Mouse (Mus musculus): ENCODE results near the gene Gipc3. TPM values are rescaled to one million over a fixed set of nuclear protein-coding genes. Genes with fewer than 3 reads are reported as not detected.
A peak's percentile ranks its signal among the peaks of the same experiment; 100 is the strongest.

The Gipc3 gene
- polyA plus RNA-seq, 1 experiment from 2014 or later: 0.05 TPM

DNA sequence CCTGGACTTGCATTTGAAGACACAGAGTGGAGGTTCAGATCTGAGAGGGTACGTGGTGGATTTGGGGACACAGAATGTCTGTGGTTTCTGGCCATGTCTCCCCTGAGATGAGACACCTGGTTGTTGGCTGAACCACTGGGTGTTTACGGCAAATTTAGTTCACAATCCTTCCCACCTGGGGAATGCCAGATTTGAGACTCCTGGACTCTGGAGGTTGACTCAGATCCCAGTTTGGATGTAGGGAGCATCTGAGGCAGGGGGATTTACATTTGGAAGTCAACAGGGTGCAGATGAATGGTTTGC is 34.2 kb upstream of the Gipc3 start:
- peak overlapping the region; percentile 74 for H3K4me2 ChIP-seq (ENCODE audit: low read depth, low read length)
- peaks cover 26% of the 10 kb centered on the region for H3K4me1 ChIP-seq (ENCODE audit: control insufficient read depth, insufficient read depth, low read length)
- ATAC-seq (ENCODE audit: insufficient read depth, low FRiP score): no peak
- H3K9ac ChIP-seq (ENCODE audit: low read length): peak overlapping the region; percentile 95
- peak overlapping the region; percentile 67 for H3K27ac ChIP-seq (ENCODE audit: low read length)
- no peaks in the 10 kb centered on the region for H3K9me3 ChIP-seq (replicated peaks; ENCODE audit: control insufficient read depth, low read length)
- H3K4me3 ChIP-seq (replicated peaks; ENCODE audit: low read length): peak overlapping the region; percentile 88
- H3K27me3 ChIP-seq (ENCODE audit: control insufficient read depth, insufficient read depth, low read length): no peaks in the 10 kb centered on the region
- WGBS: 30% methylated on average over 2 of the region's 2 CpGs
- peaks cover 8% of the 10 kb centered on the region; the same call in 1 of the 2 replicates for H3K36me3 ChIP-seq (ENCODE audit: control insufficient read depth, insufficient read depth, low read length)

DNA sequence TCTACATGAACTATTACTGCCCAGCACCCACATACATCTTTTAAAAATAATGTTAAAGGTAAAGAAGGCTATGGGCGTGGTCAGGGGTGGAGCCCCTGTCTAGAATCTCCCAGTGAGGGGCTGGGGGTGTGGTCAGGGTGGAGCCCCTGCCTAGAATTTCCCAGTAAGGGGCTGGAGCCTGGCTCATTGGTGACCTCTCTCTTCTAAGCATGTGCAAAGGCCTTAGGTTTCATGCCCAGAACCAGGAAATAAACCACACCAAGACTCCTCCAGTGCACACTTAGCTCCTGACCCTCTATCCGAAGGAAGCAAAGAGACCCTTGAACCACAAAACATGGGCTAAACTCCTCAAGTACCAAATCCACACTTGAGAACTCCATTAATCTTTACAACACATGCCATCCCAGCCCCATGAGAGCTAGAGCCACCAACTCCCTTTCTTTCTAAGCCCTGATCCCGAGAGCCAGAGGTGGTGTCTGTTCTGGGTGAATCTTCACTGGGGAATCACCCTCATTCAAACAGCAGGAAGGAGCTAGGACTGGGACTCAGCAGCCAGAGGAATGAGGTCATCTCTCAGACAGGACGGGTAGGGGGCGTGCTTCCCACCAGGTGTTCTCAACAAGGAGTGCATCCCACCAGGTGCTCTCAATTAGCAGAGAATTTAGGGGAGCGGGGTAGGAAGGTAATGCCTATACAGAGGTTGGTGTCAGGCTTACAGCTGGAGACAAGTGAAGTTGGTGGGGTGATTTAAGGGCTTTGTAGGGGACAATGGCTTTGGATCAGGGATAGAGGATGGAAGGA is 33.7 kb upstream of the Gipc3 start:
- Histone ChIP-seq H3K4me1 (ENCODE audit: control insufficient read depth, insufficient read depth, low read length) (peaks cover 26% of the 10 kb centered on the region), H3K9me3 (replicated peaks; ENCODE audit: control insufficient read depth, low read length) (no peaks in the 10 kb centered on the region), H3K4me2 (ENCODE audit: low read depth, low read length) (peak overlapping the region; percentile 74), H3K27me3 (ENCODE audit: control insufficient read depth, insufficient read depth, low read length) (no peaks in the 10 kb centered on the region), H3K9ac (ENCODE audit: low read length) (peak overlapping the region; percentile 95), H3K4me3 (replicated peaks; ENCODE audit: low read length) (peak overlapping the region; percentile 88), H3K27ac (ENCODE audit: low read length) (peak overlapping the region; percentile 67), H3K36me3 (ENCODE audit: control insufficient read depth, insufficient read depth, low read length) (peaks cover 8% of the 10 kb centered on the region; the same call in 1 of the 2 replicates)
- 30% methylated on average over 6 of the region's 6 CpGs for WGBS
- no peak for ATAC-seq (ENCODE audit: insufficient read depth, low FRiP score)

DNA sequence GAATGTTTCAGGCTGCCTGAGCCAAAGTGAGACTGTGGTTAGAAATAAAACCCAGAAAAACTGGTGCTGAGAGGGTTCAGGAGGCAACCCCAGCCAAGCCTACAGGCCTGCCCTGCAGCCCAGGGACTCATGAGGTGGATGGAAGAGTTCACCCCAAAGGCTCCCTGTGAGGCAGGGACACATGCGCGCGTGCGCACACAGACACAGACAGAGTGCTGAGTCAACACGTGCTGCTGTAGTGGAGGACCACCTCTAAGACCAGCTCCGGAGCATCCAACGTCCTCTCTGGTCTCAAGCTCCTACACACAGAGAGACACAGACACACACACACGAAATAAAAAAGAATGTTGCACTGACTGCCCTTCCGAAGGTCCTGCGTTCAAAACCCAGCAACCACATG is 32.3 kb upstream of the Gipc3 start:
- peaks cover 22% of the 10 kb centered on the region; the same call in 1 of the 2 replicates for H3K36me3 ChIP-seq (ENCODE audit: control insufficient read depth, insufficient read depth, low read length)
- WGBS: 95% methylated on average over 10 of the region's 10 CpGs

DNA sequence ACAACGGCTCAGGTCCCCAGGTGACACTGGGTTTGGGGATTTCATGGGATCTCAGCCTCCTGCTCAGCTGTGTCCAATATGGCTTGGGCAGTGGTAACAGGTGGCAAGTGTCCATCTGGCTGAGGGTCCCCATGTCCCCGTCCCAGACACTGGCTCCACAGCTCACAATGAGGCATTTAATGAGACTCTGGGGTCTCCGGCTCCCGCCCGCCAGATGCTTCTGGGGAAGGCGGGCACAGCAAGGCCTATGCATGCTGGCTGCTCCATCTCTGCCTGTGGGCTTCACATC is 24.1 kb upstream of the Gipc3 start:
- H3K9me3 ChIP-seq (replicated peaks; ENCODE audit: control insufficient read depth, low read length): no peaks in the 10 kb centered on the region
- no peak overlapping the region for H3K27ac ChIP-seq (ENCODE audit: low read length)
- H3K4me3 ChIP-seq (replicated peaks; ENCODE audit: low read length): no peak overlapping the region
- H3K36me3 ChIP-seq (ENCODE audit: control insufficient read depth, insufficient read depth, low read length): peaks cover 42% of the 10 kb centered on the region
- no peak for ATAC-seq (ENCODE audit: insufficient read depth, low FRiP score)
- H3K4me1 ChIP-seq (ENCODE audit: control insufficient read depth, insufficient read depth, low read length): peaks cover 36% of the 10 kb centered on the region
- WGBS: 92% methylated on average over 6 of the region's 6 CpGs
- no peak overlapping the region for H3K4me2 ChIP-seq (ENCODE audit: low read depth, low read length)
- no peak overlapping the region for H3K9ac ChIP-seq (ENCODE audit: low read length)
- peaks cover 10% of the 10 kb centered on the region; the same call in 1 of the 2 replicates for H3K27me3 ChIP-seq (ENCODE audit: control insufficient read depth, insufficient read depth, low read length)

More for the DNA sequence above, 32.3 kb upstream of the Gipc3 start:
- Histone ChIP-seq H3K27ac (ENCODE audit: low read length) (no peak overlapping the region), H3K4me2 (ENCODE audit: low read depth, low read length) (no peak overlapping the region), H3K4me3 (replicated peaks; ENCODE audit: low read length) (no peak overlapping the region), H3K4me1 (ENCODE audit: control insufficient read depth, insufficient read depth, low read length) (peaks cover 26% of the 10 kb centered on the region), H3K27me3 (ENCODE audit: control insufficient read depth, insufficient read depth, low read length) (no peaks in the 10 kb centered on the region), H3K9me3 (replicated peaks; ENCODE audit: control insufficient read depth, low read length) (no peaks in the 10 kb centered on the region), H3K9ac (ENCODE audit: low read length) (no peak overlapping the region)
- ATAC-seq (ENCODE audit: insufficient read depth, low FRiP score): no peak

DNA sequence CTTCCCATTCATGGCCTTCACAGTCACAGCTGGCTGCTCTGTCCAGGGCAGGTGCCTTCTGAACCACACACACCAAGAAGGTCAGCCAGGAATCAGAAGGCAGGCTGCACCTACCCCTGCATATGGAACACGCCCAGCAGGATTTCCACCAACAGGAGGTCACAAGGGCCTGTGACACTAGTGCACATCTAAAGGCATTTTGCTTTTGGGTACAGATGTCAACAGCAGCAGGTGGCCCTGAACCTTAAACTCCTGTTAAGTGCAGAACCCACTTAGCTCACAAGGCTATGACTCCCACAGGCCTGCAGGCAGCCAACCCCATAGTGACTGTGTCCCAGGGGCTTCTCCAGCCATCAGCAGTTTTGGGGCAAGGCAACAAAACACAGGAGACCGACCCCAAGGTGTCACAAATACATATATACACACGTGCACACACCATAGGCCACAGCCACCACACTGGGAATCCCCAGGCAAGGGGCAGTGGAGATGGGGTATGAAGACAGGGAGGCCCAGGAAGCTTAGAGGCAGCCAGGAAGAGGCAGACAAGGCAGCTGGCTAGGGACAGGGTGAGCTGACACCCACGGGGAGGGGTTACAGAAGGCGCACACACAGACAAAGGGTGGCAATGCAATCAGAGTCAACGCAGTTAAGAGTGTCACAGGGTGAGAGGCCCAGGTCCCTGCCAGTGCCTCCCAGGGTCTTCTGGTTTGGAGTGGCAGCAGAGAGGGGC is 23.6 kb upstream of the Gipc3 start:
- 73% methylated on average over 6 of the region's 6 CpGs for WGBS
- Histone ChIP-seq H3K27ac (ENCODE audit: low read length) (peak overlapping the region; percentile 31), H3K27me3 (ENCODE audit: control insufficient read depth, insufficient read depth, low read length) (peaks cover 10% of the 10 kb centered on the region; the same call in 1 of the 2 replicates), H3K36me3 (ENCODE audit: control insufficient read depth, insufficient read depth, low read length) (peaks cover 40% of the 10 kb centered on the region), H3K9ac (ENCODE audit: low read length) (no peak overlapping the region), H3K9me3 (replicated peaks; ENCODE audit: control insufficient read depth, low read length) (no peaks in the 10 kb centered on the region), H3K4me1 (ENCODE audit: control insufficient read depth, insufficient read depth, low read length) (peaks cover 41% of the 10 kb centered on the region), H3K4me2 (ENCODE audit: low read depth, low read length) (no peak overlapping the region), H3K4me3 (replicated peaks; ENCODE audit: low read length) (no peak overlapping the region)
- ATAC-seq (ENCODE audit: insufficient read depth, low FRiP score): no peak

DNA sequence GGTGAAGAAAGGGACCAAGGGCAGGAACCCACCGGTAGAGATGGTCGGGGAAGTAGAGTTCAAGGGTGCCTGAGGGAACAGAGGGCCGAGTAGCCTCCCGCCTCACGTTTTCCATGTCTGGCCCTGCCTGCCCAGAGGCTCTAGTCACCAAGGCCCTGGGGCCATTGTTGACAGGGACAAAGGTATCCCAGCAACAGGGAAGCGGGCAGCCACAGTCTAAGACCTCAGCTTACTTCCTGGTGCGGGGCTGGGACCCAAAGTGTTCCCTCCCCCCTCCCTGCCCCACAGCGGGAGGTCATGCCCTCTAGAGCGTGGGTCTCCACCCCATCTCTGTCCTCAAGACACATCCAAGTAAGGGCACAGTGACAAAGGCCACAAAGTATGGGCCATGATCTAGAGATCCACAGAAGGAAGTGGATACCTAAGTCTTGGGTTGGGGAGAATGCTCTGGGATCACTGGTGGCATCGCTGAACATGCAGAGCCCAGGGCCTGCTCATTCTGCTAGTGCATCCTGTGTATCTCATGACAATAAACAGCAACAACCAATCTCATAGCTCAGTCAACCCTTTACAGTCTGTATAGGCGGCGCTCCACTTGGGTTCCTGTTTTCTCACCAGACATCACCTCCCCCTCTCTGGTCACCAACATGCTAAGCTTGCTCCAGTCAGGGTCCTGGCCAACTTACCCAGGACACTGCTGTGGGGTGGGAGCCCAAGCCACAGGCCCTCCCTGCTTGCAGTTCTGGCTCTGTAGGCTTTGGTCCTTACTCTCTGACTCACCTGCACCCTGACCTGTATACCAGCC is 22.8 kb upstream of the Gipc3 start, which contains the start of gene 4930404N11Rik:
Gene 4930404N11Rik, minus strand, starts transcription at position 145 of the 805 bp plus-strand sequence.
- Histone ChIP-seq H3K27ac (ENCODE audit: low read length) (peak within 1 kb of the TSS; percentile 31), H3K4me1 (ENCODE audit: control insufficient read depth, insufficient read depth, low read length) (peaks cover 48% of the 10 kb centered on the region)

DNA sequence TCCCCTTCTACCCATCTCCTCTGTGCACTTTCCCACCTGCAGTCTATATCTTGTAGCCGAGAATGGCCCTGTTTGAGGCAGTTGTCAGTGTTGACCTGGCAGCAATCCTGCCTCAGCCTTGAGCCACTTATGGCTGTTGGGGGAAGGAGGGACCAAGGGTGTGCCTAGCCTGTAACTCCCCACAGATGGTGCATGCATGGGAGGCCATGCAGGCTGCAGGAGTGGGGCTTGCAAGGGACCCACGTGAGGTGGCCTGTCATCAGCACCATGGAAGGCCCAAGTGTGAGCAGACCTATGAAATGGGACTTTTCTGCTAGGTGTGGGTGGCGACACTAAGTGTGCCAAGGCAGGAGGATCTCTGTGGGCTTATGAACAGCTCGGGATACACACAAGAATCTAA is 22.0 kb upstream of the Gipc3 start:
- peaks cover 52% of the 10 kb centered on the region for H3K4me1 ChIP-seq (ENCODE audit: control insufficient read depth, insufficient read depth, low read length)
- H3K27ac ChIP-seq (ENCODE audit: low read length): peak overlapping the region; percentile 31; the same call in 1 of the 2 replicates
- no peak overlapping the region for H3K4me2 ChIP-seq (ENCODE audit: low read depth, low read length)
- no peaks in the 10 kb centered on the region for H3K9me3 ChIP-seq (replicated peaks; ENCODE audit: control insufficient read depth, low read length)
- no peak for ATAC-seq (ENCODE audit: insufficient read depth, low FRiP score)
- no peak overlapping the region for H3K4me3 ChIP-seq (replicated peaks; ENCODE audit: low read length)
- H3K27me3 ChIP-seq (ENCODE audit: control insufficient read depth, insufficient read depth, low read length): peaks cover 10% of the 10 kb centered on the region; the same call in 1 of the 2 replicates
- 43% methylated on average over 4 of the region's 4 CpGs for WGBS
- H3K36me3 ChIP-seq (ENCODE audit: control insufficient read depth, insufficient read depth, low read length): peaks cover 27% of the 10 kb centered on the region
- no peak overlapping the region for H3K9ac ChIP-seq (ENCODE audit: low read length)

More for the DNA sequence above, 22.8 kb upstream of the Gipc3 start, which contains the start of gene 4930404N11Rik:
- no peaks in the 10 kb centered on the region for H3K9me3 ChIP-seq (replicated peaks; ENCODE audit: control insufficient read depth, low read length)
- H3K27me3 ChIP-seq (ENCODE audit: control insufficient read depth, insufficient read depth, low read length): peaks cover 10% of the 10 kb centered on the region; the same call in 1 of the 2 replicates
- WGBS: 32% methylated on average over 12 of the region's 12 CpGs
- H3K4me3 ChIP-seq (replicated peaks; ENCODE audit: low read length): peak within 1 kb of the TSS; percentile 37
- peak within 1 kb of the TSS; percentile 65 for H3K9ac ChIP-seq (ENCODE audit: low read length)
- H3K36me3 ChIP-seq (ENCODE audit: control insufficient read depth, insufficient read depth, low read length): peaks cover 35% of the 10 kb centered on the region
- ATAC-seq (ENCODE audit: insufficient read depth, low FRiP score): peak; percentile 15; the same call in 1 of the 2 replicates
- peak within 1 kb of the TSS; percentile 61 for H3K4me2 ChIP-seq (ENCODE audit: low read depth, low read length)

DNA sequence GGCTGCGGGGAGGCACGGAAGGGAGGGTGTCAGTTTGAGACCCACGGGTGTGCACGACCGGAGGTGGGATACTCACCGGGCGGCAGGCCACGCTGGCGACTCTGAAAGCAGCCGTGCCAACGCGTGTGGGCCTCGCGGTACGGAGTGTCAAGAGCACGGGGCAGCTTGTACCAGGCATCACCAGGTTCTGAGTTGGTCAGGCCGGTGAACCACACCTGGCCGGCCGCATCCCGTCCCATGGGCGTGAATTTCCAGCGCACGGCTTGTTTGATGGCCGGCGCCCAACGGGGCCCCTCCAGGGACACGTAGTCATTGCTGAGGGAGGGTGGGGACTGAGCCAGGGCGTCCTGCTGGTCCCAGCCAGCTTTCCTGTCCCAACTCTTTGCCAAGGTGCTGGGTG is 21.6 kb upstream of the Gipc3 start:
- H3K27ac ChIP-seq (ENCODE audit: low read length): 0 out of 2 replicates have a peak overlapping the region, but pooled peaks have one; percentile 31
- H3K4me1 ChIP-seq (ENCODE audit: control insufficient read depth, insufficient read depth, low read length): peaks cover 52% of the 10 kb centered on the region
- peak overlapping the region; percentile 65 for H3K9ac ChIP-seq (ENCODE audit: low read length)
- peak overlapping the region; percentile 61 for H3K4me2 ChIP-seq (ENCODE audit: low read depth, low read length)
- H3K9me3 ChIP-seq (replicated peaks; ENCODE audit: control insufficient read depth, low read length): no peaks in the 10 kb centered on the region
- H3K4me3 ChIP-seq (replicated peaks; ENCODE audit: low read length): peak overlapping the region; percentile 37
- 15% methylated on average over 28 of the region's 28 CpGs for WGBS
- H3K36me3 ChIP-seq (ENCODE audit: control insufficient read depth, insufficient read depth, low read length): peaks cover 27% of the 10 kb centered on the region
- H3K27me3 ChIP-seq (ENCODE audit: control insufficient read depth, insufficient read depth, low read length): peaks cover 10% of the 10 kb centered on the region; the same call in 1 of the 2 replicates
- ATAC-seq (ENCODE audit: insufficient read depth, low FRiP score): peak; percentile 4; the same call in 1 of the 2 replicates

Data from stomach, embryonic 16.5 days (tissue).